Mouse (Mus musculus) ovary, postnatal 10 days (tissue): ENCODE measurements around the gene Rrm1.
"Not testable (repeated sequence)": the region's sequence is repeated elsewhere in the genome, so short reads cannot be mapped to it uniquely, and the experiment has no call there.

Source experiments
- DNase-seq: peaks from one replicate; pipeline ENCODE4 v3.0.0; 2022; ENCODE audit warnings: low spot score

Gene Rrm1

DNA sequence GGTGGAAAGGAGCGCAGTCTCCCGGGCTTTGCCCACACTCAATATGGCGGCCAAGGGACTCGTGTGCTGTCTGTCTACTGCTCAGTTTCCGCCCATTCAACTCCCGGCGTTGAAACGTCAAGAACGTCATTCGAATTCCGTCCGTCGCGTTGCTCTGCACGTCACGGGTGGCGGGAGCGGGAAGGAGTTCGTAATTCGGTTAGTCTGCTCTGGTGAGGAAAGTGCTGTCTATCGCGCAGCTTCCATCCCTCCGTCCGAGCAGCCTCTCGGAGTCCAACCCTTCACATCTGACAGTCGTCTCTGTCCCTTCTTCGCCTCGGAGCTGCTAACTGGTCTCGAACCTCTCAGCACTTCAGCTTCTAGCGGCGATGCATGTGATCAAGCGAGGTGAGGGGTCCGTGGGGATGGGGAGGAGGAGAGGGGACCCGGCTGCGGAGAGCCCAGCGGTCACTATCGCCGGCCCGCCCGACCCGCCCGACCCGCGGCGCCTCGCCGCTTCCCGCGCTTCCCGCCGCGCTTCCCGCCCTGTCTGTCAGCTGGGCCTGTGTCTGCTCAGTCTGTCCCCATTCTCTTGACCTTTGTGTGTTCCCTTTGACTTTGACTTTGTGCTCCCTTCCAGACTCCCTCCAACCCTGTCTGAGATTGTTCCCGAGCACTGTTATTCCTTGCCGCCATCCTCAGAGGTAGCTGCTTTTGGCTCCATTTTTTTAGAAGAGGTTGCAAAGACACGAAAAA lies at the start of gene Rrm1:
TSS of gene Rrm1 (plus strand) at position 39 of the 735 bp plus-strand sequence.
- DNase-seq: peak; percentile 84

GRCm38 (mm10) chr7:102393898-102394297 lies 47.6 kb upstream of the Rrm1 start:
- no peak for DNase-seq

DNA sequence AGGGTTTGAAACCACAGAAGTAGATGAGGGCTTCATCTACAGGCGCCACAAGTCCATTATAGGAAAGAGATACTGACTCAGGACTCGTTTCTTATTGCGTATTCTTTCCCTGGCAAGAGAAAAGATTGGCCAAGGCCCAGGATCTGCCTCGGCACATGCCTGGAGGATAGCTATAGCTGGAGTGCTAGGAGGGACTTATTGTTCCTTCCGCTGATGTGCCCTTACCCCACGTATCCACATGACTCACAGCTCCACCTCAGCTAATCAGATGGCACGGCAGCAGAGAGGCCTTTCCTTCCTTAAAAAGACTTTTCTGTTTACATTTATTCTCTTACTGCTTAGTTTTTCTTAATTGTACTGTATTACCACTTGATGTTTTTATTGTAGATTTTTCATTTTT lies 45.6 kb upstream of the Rrm1 start:
- no peak for DNase-seq

DNA sequence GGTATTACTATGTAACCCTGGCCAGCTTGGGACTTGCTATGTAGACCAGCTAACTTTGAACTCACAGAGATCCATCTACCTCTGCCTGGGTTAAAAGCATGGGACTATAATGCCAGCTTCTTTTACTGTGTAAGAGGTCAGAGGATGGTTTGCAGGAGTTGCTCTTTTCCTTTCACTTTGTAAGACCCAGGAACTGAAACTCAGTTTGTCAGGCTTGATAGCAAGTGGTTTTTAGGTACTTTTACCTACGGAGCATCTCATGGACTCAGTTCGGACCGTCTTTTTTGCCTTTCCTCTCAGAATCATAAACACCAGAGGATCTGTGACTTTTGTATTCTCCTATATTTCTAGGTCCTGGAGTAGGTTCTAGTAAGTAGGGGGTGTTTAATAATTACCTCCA lies 45.2 kb upstream of the Rrm1 start:
- no peak for DNase-seq

DNA sequence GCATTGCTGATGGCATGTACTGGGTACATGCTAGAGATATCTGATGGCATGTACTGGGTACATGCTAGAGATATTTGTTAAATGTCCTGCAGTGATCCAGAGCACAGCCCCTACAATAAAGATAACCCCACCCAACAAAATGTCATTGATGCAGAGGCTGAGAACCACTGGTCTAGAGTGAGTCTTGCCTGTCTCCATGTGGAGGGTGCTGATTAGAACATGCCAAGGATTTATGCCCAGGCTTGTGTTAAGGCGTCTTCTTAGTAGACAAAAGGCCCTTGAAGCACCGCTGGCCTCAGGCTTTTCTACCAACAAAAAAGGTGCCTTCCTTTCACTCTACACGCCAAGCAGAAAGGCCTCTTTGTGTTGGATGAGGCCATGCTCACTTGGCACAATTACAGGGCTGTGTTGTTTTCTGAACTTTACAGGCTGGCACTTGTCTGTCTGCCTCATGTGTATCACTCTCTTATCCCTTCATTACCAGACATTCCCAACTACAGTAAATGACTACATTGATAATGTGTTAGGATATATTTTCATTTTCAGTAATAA lies 42.2 kb upstream of the Rrm1 start:
- DNase-seq: no peak

DNA sequence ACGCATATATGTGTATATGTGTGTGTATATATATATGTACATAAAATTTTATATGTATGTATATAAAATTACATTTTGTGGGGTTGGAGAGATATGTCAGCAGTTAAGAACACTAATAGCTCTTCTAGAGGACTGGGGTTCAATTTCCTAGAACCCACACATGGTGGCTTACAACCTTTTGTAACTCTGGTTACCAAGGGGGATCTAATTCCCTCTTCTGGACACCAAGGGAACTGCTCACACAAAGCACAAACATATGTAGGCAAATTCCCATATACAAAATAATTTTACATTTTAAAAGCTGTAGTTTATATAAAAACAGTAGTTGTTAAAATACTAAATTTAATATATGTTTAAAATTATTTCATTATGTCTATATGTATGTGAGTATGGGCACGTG lies 37.4 kb upstream of the Rrm1 start:
- DNase-seq: no peak

DNA sequence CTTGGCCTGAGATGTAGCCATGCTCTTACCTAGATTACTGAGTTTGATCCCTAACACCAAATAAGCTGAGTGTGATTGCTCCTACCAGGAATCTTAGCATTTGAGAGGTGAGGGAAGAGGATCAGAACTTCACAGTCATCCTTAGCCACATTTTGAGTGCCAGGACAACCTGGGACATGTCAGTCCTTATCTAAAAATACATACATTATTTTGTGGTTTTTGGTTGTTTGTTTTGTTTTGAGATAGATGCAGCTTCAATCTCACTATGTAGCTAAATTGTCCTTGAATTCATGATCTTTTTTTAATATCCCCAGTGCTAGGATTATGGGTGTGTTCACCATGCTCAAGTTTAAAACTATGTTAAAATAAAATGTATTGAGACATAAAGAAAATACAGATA lies 34.1 kb upstream of the Rrm1 start:
- DNase-seq: no peak

GRCm38 (mm10) chr7:102415272-102415671 lies 26.2 kb upstream of the Rrm1 start:
- not testable (repeated sequence) for DNase-seq

DNA sequence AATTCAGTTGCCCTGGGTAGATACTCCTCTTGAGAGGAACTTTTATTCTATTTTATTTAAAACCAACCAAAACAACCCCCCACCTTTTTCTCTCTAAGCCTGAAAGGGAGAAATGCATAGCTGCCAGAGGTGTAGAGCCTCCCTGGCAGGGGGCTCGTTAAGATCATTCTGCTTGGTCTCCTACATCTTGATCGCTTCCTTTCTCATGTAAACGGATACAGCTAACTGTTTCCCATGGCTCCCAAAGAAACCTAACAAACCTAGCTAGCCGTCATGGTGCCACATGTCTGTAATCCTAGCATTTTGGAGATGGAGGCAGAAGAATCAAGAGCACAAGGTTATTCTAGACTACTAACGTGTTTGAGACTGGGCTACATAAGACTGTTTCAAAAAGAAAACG lies 25.7 kb upstream of the Rrm1 start:
- no peak for DNase-seq

DNA sequence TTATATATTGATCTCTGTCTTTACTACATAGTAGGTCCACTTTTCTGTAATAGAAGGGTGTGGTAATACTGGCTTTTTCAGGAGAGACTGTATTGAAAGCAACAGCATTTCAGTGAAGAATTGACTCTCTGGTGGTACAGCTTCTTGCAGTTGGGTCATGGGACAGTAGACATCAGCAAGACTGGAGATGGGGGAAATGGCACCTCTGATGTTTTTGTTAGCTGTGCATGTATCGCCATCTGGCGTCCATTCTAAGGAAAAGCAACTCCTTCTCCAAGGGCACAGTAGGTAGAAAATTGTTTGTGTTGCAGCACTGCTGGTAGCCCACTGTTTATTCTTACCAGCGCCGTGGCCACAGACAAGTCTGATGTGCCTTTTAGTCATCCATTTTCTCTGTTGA lies 24.1 kb upstream of the Rrm1 start:
- no peak for DNase-seq

DNA sequence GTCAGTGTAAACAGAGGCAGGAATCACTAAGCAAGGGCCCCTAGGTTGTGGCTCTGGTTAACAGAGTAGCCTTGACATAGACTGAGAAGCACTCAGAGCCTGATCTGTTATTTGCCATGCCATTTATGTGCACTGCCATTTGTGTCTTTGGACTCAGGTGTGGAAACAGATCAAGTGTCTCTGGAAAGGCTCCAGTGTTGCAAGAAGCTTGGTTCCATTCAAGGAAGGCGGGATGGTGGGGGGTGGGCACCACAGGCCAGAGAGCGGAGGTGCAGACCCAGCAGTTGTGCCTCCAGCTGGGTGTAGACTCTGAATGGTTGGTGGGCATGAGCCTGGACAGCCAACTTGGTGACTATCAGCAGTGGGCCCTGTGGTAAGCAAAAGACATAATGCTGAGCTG lies 19.5 kb upstream of the Rrm1 start:
- DNase-seq: no peak

GRCm38 (mm10) chr7:102425933-102426685 lies 15.4 kb upstream of the Rrm1 start:
- DNase-seq: no peak

- DNase-seq: no peak
Measured at GRCm38 (mm10) chr7:102434344-102434743, 7.2 kb upstream of the Rrm1 start.

DNA sequence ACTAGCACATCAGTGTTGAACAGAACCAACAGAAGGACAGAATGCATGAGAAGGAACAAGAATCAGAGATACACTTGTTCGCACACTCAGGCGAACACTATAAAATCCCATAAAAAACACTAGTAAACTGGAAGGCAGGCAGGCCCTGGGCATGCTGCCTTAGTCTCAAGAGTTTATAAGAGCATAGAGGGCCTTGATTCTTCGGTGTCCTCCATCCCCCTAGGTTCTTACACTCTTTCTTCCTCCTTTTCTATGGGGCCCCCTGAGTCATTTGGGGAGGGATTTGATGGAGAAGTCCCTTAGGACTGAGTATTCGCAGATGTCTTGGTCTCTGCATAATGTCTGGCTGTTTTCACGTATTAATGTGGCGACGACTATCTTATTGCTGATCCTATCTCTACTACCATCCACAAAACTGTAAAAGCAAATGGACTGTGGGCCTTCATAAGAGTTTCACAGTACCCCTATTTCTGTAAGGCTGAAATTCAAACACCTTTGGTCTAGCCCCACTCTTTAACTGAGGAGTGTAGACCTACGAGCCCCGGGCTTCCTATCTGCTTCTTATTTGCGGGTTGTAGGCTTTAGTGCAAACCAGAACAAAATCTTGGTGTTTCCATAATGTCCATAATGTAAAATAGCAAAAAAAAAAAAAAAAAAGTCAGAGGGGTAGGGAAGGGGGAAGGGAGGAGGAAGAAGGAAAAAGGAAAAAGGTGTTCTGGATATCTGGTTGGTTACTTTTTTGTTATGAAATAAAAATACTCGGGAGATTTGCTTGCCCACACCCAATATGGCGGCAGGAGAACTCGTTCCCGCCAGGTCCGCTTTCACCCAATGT lies 456 bp upstream of the Rrm1 start:
- no peak for DNase-seq

GRCm38 (mm10) chr7:102442432-102442831 lies 937 bp downstream of the Rrm1 start:
- DNase-seq: no peak

DNA sequence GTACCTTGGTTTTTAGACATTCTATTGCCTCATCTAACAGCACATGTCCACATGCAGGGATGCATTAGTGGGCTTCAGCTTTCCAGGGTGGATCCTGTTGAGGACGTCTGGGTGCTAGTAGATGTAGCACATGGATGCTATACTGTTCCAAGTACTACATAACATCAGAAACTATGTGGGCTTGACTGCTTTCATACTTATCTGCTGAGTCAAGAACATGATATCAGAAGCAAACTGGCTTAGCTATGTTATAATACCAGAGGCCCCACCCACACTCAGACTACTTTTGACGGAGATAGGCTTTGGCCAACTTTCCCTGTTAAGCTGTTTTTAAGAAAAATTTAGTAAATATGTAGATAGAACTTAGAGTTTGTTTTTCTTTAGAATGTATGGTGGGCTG lies 2.8 kb downstream of the Rrm1 start:
- no peak for DNase-seq

GRCm38 (mm10) chr7:102446438-102446837 lies 4.9 kb downstream of the Rrm1 start:
- no peak for DNase-seq

GRCm38 (mm10) chr7:102458618-102459380 lies 17.3 kb downstream of the Rrm1 start:
- no peak for DNase-seq

GRCm38 (mm10) chr7:102467566-102467965 lies 26.1 kb downstream of the Rrm1 start:
- no peak for DNase-seq

GRCm38 (mm10) chr7:102472675-102473074 lies 31.2 kb downstream of the Rrm1 start:
- no peak for DNase-seq

- DNase-seq: no peak
Measured at GRCm38 (mm10) chr7:102476601-102477000, 35.1 kb downstream of the Rrm1 start.

GRCm38 (mm10) chr7:102477377-102477776 lies 35.9 kb downstream of the Rrm1 start:
- no peak for DNase-seq
